Mouse (Mus musculus): ENCODE data around the gene Slc23a4. TPM values are rescaled to one million over a fixed set of nuclear protein-coding genes. Genes with fewer than 3 reads are reported as not detected.
A peak's percentile ranks its signal among the peaks of the same experiment; 100 is the strongest.

Gene Slc23a4
- polyA plus RNA-seq (2015; fragmentation: Nextera tagmentation; extraction: Ambion mirVana), result 0.12 TPM in 1 of 2 replicates, not detected in the other

- TF ChIP-seq EP300 (IDR thresholded peaks at IDR 0.05; ENCODE audit: low read depth) (no peak), CTCF (IDR thresholded peaks at IDR 0.05; ENCODE audit: low read depth) (no peak)
- DNase-seq (no peak), ATAC-seq (no peak)
- Histone ChIP-seq H3K27me3 (ENCODE audit: insufficient read depth, low read length) (no peaks in the 10 kb centered on the region), H3K4me2 (ENCODE audit: low read depth, low read length) (0 out of 2 replicates have a peak within 1 kb of the TSS, but pooled peaks have one; percentile 22), H3K9ac (replicated peaks) (no peak within 1 kb of the TSS), H3K27ac (ENCODE audit: low read depth) (no peak within 1 kb of the TSS), H3K36me3 (replicated peaks; ENCODE audit: insufficient read depth, low read length) (no peaks in the 10 kb centered on the region), H3K4me1 (ENCODE audit: insufficient read depth) (peaks cover 5% of the 10 kb centered on the region), H3K9me3 (ENCODE audit: low read length) (no peaks in the 10 kb centered on the region), H3K4me3 (ENCODE audit: low read depth, low read length) (no peak within 1 kb of the TSS)
- WGBS (ENCODE audit: insufficient replicate concordance), result 11% methylated on average over 20 of the region's 20 CpGs
Observed at GRCm38 (mm10) chr6:34988081-34988761, at the start of gene Slc23a4. Gene Slc23a4, minus strand, starts transcription at chr6:34988404.

- DNase-seq (no peak), ATAC-seq (no peak)
- no peak overlapping the region for H3K4me2 ChIP-seq (ENCODE audit: low read depth, low read length)
- 91% methylated on average over 11 of the region's 11 CpGs for WGBS (ENCODE audit: insufficient replicate concordance)
- no peak overlapping the region for H3K4me3 ChIP-seq (ENCODE audit: low read depth, low read length)
- H3K9ac ChIP-seq (replicated peaks), result no peak overlapping the region
- H3K36me3 ChIP-seq (replicated peaks; ENCODE audit: insufficient read depth, low read length), result peaks cover 5% of the 10 kb centered on the region; the same call in 1 of the 2 replicates
- H3K27me3 ChIP-seq (ENCODE audit: insufficient read depth, low read length), result no peaks in the 10 kb centered on the region
- no peaks in the 10 kb centered on the region for H3K4me1 ChIP-seq (ENCODE audit: insufficient read depth)
- H3K9me3 ChIP-seq (ENCODE audit: low read length), result no peaks in the 10 kb centered on the region
- no peak for TF ChIP-seq CTCF (IDR thresholded peaks at IDR 0.05; ENCODE audit: low read depth)
- TF ChIP-seq EP300 (IDR thresholded peaks at IDR 0.05; ENCODE audit: low read depth), result no peak
- H3K27ac ChIP-seq (ENCODE audit: low read depth), result no peak overlapping the region
Observed at GRCm38 (mm10) chr6:35033341-35033740, 45.1 kb upstream of the Slc23a4 start.

- ATAC-seq (no peak), DNase-seq (no peak)
- no peak overlapping the region for H3K27ac ChIP-seq (ENCODE audit: low read depth)
- H3K9me3 ChIP-seq (ENCODE audit: low read length), result no peaks in the 10 kb centered on the region
- no peaks in the 10 kb centered on the region for H3K27me3 ChIP-seq (ENCODE audit: insufficient read depth, low read length)
- H3K4me2 ChIP-seq (ENCODE audit: low read depth, low read length), result no peak overlapping the region
- TF ChIP-seq EP300 (IDR thresholded peaks at IDR 0.05; ENCODE audit: low read depth) (peak; percentile 32; the same call in 1 of the 2 replicates), CTCF (IDR thresholded peaks at IDR 0.05; ENCODE audit: low read depth) (no peak)
- no peak overlapping the region for H3K9ac ChIP-seq (replicated peaks)
- H3K4me3 ChIP-seq (ENCODE audit: low read depth, low read length), result no peak overlapping the region
- H3K4me1 ChIP-seq (ENCODE audit: insufficient read depth), result no peaks in the 10 kb centered on the region
- peaks cover 5% of the 10 kb centered on the region; the same call in 1 of the 2 replicates for H3K36me3 ChIP-seq (replicated peaks; ENCODE audit: insufficient read depth, low read length)
- WGBS (ENCODE audit: insufficient replicate concordance), result 54% methylated on average over 2 of the region's 2 CpGs
Observed at GRCm38 (mm10) chr6:35032704-35033103, 44.5 kb upstream of the Slc23a4 start.

GRCm38 (mm10) chr6:35030811-35031210 lies 42.6 kb upstream of the Slc23a4 start:
- TF ChIP-seq EP300 (IDR thresholded peaks at IDR 0.05; ENCODE audit: low read depth) (no peak), CTCF (IDR thresholded peaks at IDR 0.05; ENCODE audit: low read depth) (no peak)
- H3K27ac ChIP-seq (ENCODE audit: low read depth), result no peak overlapping the region
- no peak overlapping the region for H3K4me3 ChIP-seq (ENCODE audit: low read depth, low read length)
- H3K9ac ChIP-seq (replicated peaks), result no peak overlapping the region
- H3K4me1 ChIP-seq (ENCODE audit: insufficient read depth), result no peaks in the 10 kb centered on the region
- ATAC-seq (no peak), DNase-seq (no peak)
- no peak overlapping the region for H3K4me2 ChIP-seq (ENCODE audit: low read depth, low read length)
- H3K27me3 ChIP-seq (ENCODE audit: insufficient read depth, low read length), result no peaks in the 10 kb centered on the region
- WGBS (ENCODE audit: insufficient replicate concordance), result 86% methylated on average over 4 of the region's 4 CpGs
- H3K36me3 ChIP-seq (replicated peaks; ENCODE audit: insufficient read depth, low read length), result no peaks in the 10 kb centered on the region; the same call in 1 of the 2 replicates
- no peaks in the 10 kb centered on the region for H3K9me3 ChIP-seq (ENCODE audit: low read length)

- no peak overlapping the region for H3K27ac ChIP-seq (ENCODE audit: low read depth)
- TF ChIP-seq EP300 (IDR thresholded peaks at IDR 0.05; ENCODE audit: low read depth) (no peak), CTCF (IDR thresholded peaks at IDR 0.05; ENCODE audit: low read depth) (no peak)
- DNase-seq (no peak), ATAC-seq (no peak)
- no peaks in the 10 kb centered on the region for H3K9me3 ChIP-seq (ENCODE audit: low read length)
- no peaks in the 10 kb centered on the region for H3K27me3 ChIP-seq (ENCODE audit: insufficient read depth, low read length)
- WGBS (ENCODE audit: insufficient replicate concordance), result 90% methylated on average over 6 of the region's 6 CpGs
- no peak overlapping the region for H3K4me3 ChIP-seq (ENCODE audit: low read depth, low read length)
- no peaks in the 10 kb centered on the region for H3K4me1 ChIP-seq (ENCODE audit: insufficient read depth)
- H3K4me2 ChIP-seq (ENCODE audit: low read depth, low read length), result no peak overlapping the region
- no peaks in the 10 kb centered on the region; the same call in 1 of the 2 replicates for H3K36me3 ChIP-seq (replicated peaks; ENCODE audit: insufficient read depth, low read length)
- H3K9ac ChIP-seq (replicated peaks), result no peak overlapping the region
Observed at GRCm38 (mm10) chr6:35030226-35030625, 42.0 kb upstream of the Slc23a4 start.

- 87% methylated on average over 2 of the region's 2 CpGs for WGBS (ENCODE audit: insufficient replicate concordance)
- Histone ChIP-seq H3K4me1 (ENCODE audit: insufficient read depth) (no peaks in the 10 kb centered on the region), H3K27ac (ENCODE audit: low read depth) (no peak overlapping the region), H3K27me3 (ENCODE audit: insufficient read depth, low read length) (no peaks in the 10 kb centered on the region), H3K4me3 (ENCODE audit: low read depth, low read length) (no peak overlapping the region), H3K4me2 (ENCODE audit: low read depth, low read length) (no peak overlapping the region), H3K36me3 (replicated peaks; ENCODE audit: insufficient read depth, low read length) (peaks cover 3% of the 10 kb centered on the region; the same call in 1 of the 2 replicates), H3K9me3 (ENCODE audit: low read length) (no peaks in the 10 kb centered on the region), H3K9ac (replicated peaks) (no peak overlapping the region)
- DNase-seq, result no peak
- ATAC-seq, result no peak
- no peak for TF ChIP-seq CTCF (IDR thresholded peaks at IDR 0.05; ENCODE audit: low read depth)
- no peak for TF ChIP-seq EP300 (IDR thresholded peaks at IDR 0.05; ENCODE audit: low read depth)
Observed at GRCm38 (mm10) chr6:35028023-35028422, 39.8 kb upstream of the Slc23a4 start.

Measured in liver, postnatal 0 days (tissue).